Mouse (Mus musculus) common myeloid progenitor, adult 5-6 weeks (primary cell): ENCODE data around the gene Gmppa. TPM values are rescaled to one million over a fixed set of nuclear protein-coding genes. Genes with fewer than 3 reads are reported as not detected.

Experiments
- ATAC-seq: replicated peaks from 2 replicates; pipeline ENCODE4 v1.8.0; 2016; ENCODE audit warnings: low read depth, mild to moderate bottlenecking, moderate TSS enrichment, inconsistent platforms; ENCODE audit not compliant: poor library complexity, severe bottlenecking
- total RNA-seq: library from RNA; stranded (forward); fragments of 200-1000, 187-1606 nt; gene quantifications from 2 replicates; pipeline ENCODE4 v1.2.3, GENCODE M21; 2017

Gene Gmppa
- total RNA-seq, 1 experiment from 2014 or later = 73.9 TPM

DNA sequence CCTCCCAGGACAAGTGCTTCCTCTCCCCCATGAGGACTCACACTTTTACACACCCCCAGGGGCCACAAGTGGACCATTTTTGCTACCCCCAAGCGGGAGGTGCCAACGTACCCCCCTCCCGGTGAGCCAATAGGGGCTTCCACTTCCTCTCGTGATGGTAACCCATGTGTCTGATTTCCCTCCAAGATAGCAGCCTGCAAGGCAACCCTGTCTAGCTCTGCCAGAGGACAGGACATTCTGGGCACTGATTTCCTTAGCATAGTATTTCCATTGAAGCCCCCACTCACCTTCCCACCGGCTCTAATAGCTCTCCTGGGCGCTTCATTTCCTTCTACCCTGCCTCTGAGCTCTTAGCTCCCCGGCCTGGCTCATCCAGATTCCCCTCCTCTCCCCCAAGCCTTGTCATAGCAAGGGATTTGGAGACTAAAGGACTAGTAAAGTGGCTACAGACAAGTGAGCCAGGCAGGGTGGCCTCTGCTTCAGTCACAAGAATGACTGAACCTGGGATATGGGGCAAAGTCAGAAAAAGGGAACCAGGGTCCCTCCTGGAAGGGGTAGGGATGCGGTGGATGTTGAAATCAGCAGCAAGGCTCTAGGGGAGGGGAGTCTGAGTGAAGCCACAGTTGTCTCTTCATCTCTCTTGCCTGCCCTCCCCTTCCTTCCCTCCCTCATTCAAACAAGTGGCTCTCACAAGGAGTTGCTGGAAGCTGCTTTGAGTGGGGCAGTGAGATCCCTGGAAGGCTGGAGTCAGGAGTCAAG is 13.8 kb downstream of the Gmppa start:
- ATAC-seq = peak; percentile 22; the same call in 1 of the 2 replicates

DNA sequence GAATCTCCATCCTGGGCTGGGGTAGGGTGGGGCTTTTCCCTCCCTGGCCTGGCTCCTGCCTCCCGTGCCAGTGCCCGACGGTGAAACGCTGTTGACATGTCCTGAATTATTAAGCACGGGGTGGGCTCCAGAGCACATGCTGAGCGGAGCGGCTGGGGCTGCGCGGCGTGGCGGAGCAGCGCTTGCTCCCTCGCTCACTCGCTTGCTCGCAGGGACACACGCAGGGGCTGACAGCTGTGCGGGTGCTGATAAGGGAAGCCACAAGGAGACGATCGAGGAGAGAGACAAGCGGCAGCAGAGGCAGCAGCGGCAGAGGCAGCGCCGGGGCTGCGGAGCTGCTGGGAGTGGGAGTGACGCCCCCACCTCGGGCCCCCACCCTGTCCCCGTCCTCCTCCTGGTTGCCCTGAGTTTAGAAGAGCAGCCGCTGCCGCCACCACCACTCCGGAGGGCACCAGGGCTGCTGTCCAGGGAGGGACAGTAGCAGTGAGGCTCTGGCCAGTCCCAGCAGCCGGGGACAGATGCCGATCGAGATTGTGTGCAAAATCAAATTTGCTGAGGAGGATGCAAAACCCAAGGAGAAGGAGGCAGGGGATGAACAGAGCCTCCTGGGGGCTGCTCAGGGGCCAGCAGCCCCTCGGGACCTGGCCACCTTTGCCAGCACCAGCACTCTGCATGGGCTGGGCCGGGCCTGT is 14.7 kb downstream of the Gmppa start, which contains the start of gene Asic4:
TSS of gene Asic4 (plus strand) at position 123 of the 692 bp plus-strand sequence.
- peak; percentile 43 for ATAC-seq

- ATAC-seq = no peak
These were observed 16.2 kb downstream of the Gmppa start for GRCm38 (mm10) chr1:75451900-75452299.

- ATAC-seq = no peak
These were observed 19.7 kb downstream of the Gmppa start for GRCm38 (mm10) chr1:75455433-75455832.

DNA sequence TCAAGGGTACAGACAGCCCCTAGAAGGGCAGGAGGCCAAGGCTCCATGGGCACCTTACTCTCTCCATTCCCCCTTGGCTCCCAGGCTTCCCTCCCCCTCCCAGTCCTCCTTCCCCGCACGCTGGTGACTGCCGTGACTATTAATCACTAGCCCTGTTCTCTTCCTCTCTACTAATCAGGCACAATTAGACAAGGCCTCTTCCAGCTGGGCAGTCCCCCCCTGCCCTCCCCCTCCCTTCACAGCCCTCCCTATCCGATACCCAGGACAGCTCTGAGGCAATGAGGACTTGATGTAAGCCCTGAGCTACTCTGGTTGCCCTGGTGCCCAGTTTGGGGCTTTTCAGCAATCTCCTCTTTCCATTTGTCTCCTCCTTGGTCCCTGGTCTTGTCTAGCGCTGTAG is 20.2 kb downstream of the Gmppa start:
- ATAC-seq = no peak

- ATAC-seq = no peak
These were observed 21.2 kb downstream of the Gmppa start for GRCm38 (mm10) chr1:75456746-75457564.

DNA sequence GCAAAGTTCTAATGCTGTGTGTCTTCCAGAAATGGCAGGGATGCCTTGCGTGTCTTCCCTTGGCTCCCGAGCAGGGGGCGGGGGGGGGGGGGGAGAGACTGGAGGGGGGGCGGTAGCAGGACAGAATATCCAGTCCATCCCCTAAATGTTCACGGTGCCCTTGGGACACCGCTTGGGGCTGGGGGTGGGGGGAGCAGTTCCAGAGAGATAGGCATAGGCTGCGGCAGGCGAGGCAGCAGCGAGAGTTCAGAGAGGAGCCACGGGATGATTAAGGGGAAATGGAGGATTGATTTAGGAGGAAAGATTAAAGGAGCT is 21.9 kb downstream of the Gmppa start:
- no peak for ATAC-seq

DNA sequence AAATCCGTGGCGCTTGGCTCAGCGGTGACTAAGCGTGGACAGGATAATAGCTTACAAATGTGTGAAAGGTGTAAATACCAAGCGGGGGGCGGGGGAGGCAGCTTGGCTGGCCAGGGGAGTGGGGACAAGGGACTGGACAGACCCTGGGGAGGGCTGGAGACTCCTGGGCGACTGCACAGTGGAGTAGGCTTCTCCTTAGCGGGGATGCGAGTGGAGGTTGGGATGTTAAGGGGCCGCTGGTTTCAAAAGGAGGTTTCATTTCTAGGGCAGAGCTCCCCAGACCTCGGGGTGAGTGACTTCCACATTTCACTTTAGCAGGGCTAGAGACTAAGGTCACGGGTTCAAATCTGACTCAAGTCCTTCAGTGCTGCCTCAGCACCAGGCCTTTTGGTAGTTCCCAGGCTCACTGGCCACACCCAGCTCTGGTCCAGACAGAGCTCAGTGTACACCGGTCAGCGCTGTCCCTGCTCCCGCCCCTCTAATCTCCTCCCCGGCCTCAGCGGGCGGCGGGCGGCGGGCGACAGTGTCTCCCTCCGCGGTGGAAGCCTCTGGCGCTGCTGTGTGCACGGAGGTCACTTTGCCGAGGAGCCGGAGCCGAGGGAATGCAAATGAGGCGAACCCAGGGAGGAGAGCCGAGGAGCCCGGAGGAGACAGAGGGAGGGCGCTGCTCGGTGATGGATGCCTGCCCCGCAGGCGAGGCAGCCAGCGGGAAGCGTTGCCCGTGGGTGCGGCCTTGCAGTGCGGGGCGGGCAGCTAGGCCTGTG is 22.5 kb downstream of the Gmppa start:
- ATAC-seq = peak; percentile 27

DNA sequence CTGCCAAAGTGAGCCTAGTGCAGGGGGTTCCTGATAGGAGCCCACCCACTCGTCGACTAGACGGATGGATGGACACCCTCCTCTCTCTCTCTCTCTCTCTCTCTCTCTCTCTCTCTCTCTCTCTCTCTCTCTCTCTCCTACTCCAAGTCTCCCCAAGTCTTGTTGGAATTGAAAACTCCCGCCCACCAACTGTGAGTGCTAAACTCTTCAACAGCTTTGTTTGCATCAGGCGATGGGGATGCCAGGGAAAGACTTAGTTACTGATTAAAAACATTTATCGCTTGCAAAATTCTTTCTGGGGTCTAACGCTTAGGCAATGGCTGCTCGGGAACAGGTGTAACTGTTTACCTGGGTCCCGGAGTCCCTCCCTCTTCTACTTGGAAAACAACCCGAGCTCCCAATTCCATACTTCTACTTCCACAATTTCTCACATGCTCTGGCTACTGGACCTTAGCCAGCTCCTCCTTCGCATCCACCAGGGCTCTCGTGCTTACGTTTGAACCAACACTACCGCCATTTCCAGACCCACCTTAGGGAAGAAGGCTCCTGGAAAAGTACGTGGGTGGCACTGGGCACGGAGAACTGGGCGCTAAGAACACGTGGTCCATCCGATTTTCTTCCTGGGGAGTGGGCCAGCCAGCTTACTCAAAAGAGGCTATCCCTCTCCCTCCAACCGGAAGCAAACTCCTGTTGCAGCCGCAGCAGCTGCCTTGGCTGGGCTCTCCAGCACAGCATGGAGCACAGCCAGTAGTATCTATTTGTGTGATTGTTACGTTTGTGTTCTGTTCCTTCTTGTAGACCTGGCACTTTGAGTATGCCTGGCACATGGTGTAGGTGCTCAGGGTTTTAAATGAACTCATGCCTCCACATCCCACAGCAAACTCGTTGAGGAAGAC is 23.3 kb downstream of the Gmppa start:
- ATAC-seq = no peak

- no peak for ATAC-seq
These were observed 24.6 kb downstream of the Gmppa start for GRCm38 (mm10) chr1:75460297-75460696.

DNA sequence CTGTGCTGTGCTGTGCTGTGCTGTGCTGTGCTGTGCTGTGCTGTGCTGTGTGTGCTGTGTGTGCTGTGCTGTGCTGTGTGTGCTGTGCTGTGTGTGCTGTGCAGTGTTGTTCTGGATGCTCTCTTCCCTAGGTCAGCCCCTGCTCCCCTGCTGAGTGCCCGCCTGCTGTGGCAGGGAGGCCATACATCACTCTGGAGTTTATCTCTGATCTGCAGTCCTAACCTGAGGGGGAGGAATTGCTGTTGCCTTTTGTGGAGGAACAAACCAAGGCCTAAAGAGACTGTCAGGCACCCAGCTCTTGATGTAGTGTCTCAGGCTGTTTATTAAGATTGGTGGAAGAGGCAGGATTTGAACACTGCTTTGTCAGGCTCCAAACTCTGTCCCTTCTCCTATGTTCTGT is 26.9 kb downstream of the Gmppa start:
- 0 out of 2 replicates have a peak, but pooled peaks have one; percentile 15 for ATAC-seq

DNA sequence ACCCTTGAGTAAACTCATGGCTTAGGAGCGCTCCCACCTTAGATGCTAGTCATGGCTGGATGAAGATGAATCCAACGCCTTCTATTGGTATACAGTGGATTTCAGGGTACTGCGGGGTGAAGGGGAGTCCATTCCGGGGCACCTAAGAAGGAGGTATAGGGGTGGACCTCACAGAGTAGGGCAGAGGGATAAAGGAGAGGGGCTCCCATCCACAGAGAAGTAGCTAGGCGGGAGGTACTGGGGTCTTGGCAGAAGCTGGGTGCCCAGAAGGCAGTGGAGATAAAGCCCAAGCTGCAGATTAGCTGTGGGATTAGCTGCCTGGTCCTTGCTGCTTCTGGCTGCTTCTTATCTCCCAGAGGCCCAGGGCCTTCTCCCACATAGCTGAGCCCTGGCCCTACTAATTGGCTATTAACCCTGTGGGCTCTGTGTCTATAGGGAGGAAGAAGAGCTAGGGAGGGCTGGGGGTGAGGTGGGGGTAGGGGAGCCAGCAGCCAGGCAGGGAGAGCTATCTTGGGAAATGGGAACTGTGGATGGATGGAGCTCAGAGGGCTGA is 28.0 kb downstream of the Gmppa start:
- ATAC-seq = peak; percentile 28; the same call in 1 of the 2 replicates

DNA sequence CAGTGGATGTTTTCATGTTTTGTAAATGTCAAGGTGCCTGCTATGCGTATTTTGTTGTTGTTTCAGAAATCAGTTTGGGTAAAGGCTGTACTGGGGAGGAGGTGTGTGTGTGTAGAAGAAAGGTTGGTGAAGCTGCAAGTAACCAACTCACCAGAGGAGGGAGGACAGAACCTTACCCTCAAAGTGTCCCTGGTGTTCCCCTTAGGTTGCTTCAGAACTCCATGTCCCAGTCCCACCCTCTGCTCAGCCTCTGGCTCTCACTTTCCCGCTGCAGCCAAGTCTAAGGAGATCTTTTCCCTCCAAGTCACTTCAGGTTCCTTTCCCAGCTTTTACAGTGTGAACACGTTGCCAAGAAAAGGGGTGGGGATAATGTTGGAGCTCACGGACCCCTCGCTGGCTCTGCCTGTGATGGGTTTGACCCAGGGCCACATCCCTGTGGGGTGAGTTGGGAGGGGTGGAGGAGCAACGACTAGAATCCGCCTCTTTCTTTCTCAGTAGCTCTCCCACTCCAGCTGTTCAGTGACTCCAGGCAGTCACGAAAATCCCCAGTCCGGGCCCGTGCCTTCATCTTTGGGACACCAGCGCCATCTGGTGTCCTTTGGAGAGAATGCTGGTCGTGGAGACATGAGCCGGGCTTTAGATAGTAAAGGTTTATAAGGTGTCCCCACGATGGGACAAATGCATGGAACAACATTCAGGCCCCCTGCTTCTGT is 31.6 kb downstream of the Gmppa start:
- ATAC-seq = peak; percentile 81

DNA sequence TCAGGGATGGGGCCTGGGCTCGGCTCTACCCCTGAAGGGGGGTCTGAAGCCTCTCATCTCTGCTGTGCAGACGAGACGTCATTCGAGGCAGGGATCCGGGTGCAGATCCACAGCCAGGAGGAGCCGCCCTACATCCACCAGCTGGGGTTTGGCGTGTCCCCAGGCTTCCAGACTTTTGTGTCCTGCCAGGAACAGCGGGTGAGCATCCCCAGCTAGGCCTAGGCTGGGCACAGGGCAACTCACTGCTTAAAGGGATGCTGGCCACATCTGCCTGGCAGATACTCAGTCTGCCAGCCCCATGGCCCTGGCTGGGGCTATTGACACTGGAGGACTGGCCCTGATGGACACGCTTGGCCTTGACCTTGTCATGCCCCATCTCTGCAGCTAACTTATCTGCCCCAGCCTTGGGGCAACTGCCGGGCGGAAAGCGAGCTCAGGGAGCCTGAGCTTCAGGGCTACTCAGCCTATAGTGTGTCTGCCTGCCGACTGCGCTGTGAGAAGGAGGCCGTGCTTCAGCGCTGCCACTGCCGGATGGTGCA is 33.6 kb downstream of the Gmppa start:
- ATAC-seq = no peak

- ATAC-seq = no peak
These were observed 40.7 kb downstream of the Gmppa start for GRCm38 (mm10) chr1:75476441-75476840.

DNA sequence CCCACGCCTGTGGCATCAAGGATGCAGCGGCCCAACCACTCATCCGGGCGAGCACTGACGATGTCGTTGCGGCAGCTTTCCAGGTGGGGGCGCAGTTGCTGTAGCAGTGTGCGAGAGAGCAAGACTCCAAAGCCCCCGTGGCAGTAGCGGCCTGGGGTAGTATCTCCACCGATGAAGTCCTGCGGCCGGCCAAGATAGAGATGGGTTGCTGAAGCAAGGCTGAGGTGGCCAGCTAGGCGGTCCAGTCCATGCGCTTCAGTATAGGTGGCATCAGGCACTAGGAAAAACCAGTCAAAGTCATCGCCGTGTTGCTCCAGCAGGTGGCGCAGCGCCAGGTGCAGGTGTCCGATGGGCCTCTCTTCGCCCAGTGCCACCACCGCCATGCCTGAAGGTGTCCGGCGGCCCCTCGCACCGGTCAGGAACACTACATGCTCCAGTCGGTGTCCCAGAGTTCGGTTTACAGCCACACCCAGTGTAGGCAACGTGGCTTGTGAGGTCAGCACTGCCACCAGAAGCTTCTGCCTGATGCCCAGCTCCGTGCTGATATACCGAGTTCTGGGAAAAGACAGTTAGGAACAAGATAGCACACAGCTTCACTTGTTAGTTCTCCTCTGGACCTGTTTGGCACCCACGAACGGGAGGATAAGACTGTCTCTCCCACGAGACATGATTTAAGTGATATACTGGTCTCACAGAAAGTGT is 41.7 kb downstream of the Gmppa start:
- ATAC-seq = peak; percentile 61

- ATAC-seq = no peak
These were observed 42.2 kb downstream of the Gmppa start for GRCm38 (mm10) chr1:75477966-75478290.
